ENCODE assay signal across 22 mouse cellular contexts in the genomic region with DNA sequence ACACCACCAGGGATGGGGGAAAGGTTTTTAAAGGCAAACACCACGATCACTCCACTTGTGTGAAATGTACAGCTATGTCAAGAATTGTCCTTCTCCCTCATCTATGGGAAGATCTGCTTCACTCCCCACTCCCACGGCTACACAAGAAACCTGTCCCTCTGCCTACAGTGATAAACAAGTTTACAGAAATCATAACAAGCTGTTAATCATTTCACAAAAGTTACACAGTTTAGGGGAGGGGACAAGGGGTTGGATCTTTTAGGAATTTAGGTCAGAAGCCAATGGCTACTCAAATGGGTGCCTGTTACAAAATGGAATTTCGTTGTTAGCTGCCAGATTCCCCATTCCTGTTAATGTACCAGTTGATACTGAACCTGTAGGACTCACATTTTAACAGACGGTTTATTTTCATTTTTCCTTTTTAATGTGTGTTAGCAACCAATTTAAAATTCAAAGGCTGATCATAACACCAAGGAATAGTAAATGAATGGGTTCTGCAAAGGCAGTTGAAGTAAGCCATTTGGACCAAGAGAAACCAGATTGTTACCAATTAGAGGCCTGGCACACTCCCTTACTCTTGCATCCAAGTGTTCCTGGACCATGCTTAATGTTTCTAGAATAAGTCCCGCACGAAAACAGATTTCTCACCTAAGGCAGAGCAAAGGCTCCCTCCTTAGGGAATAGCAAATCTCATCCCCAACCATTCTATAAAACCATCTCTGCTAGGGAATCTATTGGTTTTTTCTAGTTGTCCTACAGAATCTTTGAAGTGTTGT. TPM values are rescaled to one million over a fixed set of nuclear protein-coding genes. Genes with fewer than 3 reads are reported as not detected.
DNase-seq lines count a peak whose midpoint lies in the region; ATAC-seq and TF ChIP-seq lines count a peak whose summit lies in the region.
"Had no signal": no experiment of that assay in that cellular context is flagged by ENCODE, and none has a peak within 500 bp of the region (broad histone marks: within the 10 kb centered on the region; RNA-seq: fewer than 3 reads in every experiment).

No protein-coding gene starts in this region.

- no peaks in the 10 kb centered on the region for H3K27me3 ChIP-seq in kidney, embryonic 14.5 days (ENCODE audit: control insufficient read depth, insufficient read depth, low read length)
- H3K27me3 ChIP-seq: CH12.LX; embryonic facial prominence, embryonic 12.5 days; hindbrain, embryonic 15.5 days; lung, embryonic 15.5 days had no signal

- ATAC-seq in kidney, embryonic 14.5 days (ENCODE audit: low FRiP score, low TSS enrichment) = no peak
- ATAC-seq: Patski had no signal

- no peak overlapping the region for H3K4me3 ChIP-seq in kidney, embryonic 14.5 days (ENCODE audit: low read length)
- no peak overlapping the region for H3K4me3 ChIP-seq in layer of hippocampus, adult 2 months
- H3K4me3 ChIP-seq: embryonic facial prominence, embryonic 12.5 days; hindbrain, embryonic 15.5 days; limb, embryonic 10.5 days; lung, embryonic 15.5 days had no signal

- DNase-seq in kidney, adult 9 months = peak; percentile 92
- DNase-seq in brain, adult 2 months (ENCODE audit: low read depth, low spot score) = peak; percentile 85
- DNase-seq in cerebellum, adult 11-12 months = peak; percentile 29
- DNase-seq in layer of hippocampus, adult 2 months (ENCODE audit: low spot score in 2 of 2) = peak; percentile 27 to 61
- DNase-seq in left cerebral cortex, postnatal 36 days (ENCODE audit: low spot score in 2 of 2) = no peak
- DNase-seq in left cerebral cortex, adult 8-10 months (ENCODE audit: low spot score in 2 of 2) = no peak
- DNase-seq: adrenal gland, adult 2 months; right cerebral cortex, postnatal 25 days had no signal

- WGBS in kidney, embryonic 14.5 days = 86% methylated on average over 6 of the region's 6 CpGs

- no peak for TF ChIP-seq CTCF in layer of hippocampus, adult 2 months (conservative IDR thresholded peaks at IDR 0.05)

- H3K27ac ChIP-seq in kidney, embryonic 14.5 days (ENCODE audit: low read depth, low read length) = no peak overlapping the region
- no peak overlapping the region for H3K27ac ChIP-seq in layer of hippocampus, adult 2 months
- H3K27ac ChIP-seq: embryonic facial prominence, embryonic 12.5 days; hindbrain, embryonic 15.5 days; limb, embryonic 10.5 days; lung, embryonic 15.5 days had no signal

- peaks cover 6% of the 10 kb centered on the region; the same call in 1 of the 2 replicates for H3K4me1 ChIP-seq in kidney, embryonic 14.5 days (ENCODE audit: control insufficient read depth, insufficient read depth, low read length)
- H3K4me1 ChIP-seq: embryonic facial prominence, embryonic 12.5 days; hindbrain, embryonic 15.5 days; lung, embryonic 15.5 days had no signal

- intact Hi-C loops in left cerebral cortex, postnatal 36 days (cut with DNase I) = no loop called here

- no peak overlapping the region for H3K4me2 ChIP-seq in kidney, embryonic 14.5 days (replicated peaks; ENCODE audit: low read depth, low read length)
- H3K4me2 ChIP-seq: embryonic facial prominence, embryonic 12.5 days; hindbrain, embryonic 15.5 days; lung, embryonic 15.5 days had no signal

- H3K36me3 ChIP-seq in kidney, embryonic 14.5 days (ENCODE audit: control insufficient read depth, insufficient read depth, low read length) = no peaks in the 10 kb centered on the region
- H3K36me3 ChIP-seq: embryonic facial prominence, embryonic 12.5 days; hindbrain, embryonic 15.5 days; limb, embryonic 10.5 days; lung, embryonic 15.5 days had no signal

- no peak overlapping the region for H3K9ac ChIP-seq in kidney, embryonic 14.5 days (ENCODE audit: low read depth, low read length)
- H3K9ac ChIP-seq: embryonic facial prominence, embryonic 12.5 days; hindbrain, embryonic 15.5 days; lung, embryonic 15.5 days had no signal

- no peaks in the 10 kb centered on the region for H3K9me3 ChIP-seq in kidney, embryonic 14.5 days (ENCODE audit: control insufficient read depth, low read length)
- H3K9me3 ChIP-seq: embryonic facial prominence, embryonic 12.5 days; hindbrain, embryonic 15.5 days; limb, embryonic 10.5 days; lung, embryonic 15.5 days had no signal

RNA-seq across cellular contexts. Expression of a gene that starts 8.9 kb away (rescaled TPM):
- not detected in 2 replicates for polyA plus RNA-seq in kidney, embryonic 14.5 days (2014; fragmentation: Nextera tagmentation; extraction: Ambion mirVana)
- total RNA-seq in layer of hippocampus, adult 2 months (2021) = not detected
- total RNA-seq in left cerebral cortex, postnatal 36 days (2021) = not detected
- total RNA-seq in left cerebral cortex, adult 8-10 months (2022) = under 1 TPM in 1 of 4 experiments, not detected in 3; 0.09 TPM
- total RNA-seq: granulocyte monocyte progenitor cell, adult 5-6 weeks; megakaryocyte, adult 5-6 weeks had no signal
- polyA plus RNA-seq: embryonic facial prominence, embryonic 12.5 days; hindbrain, embryonic 15.5 days; limb, embryonic 10.5 days; lung, embryonic 15.5 days; Patski; stomach, embryonic 14.5 days had no signal

RNA-seq across cellular contexts. Expression of a gene that starts 30.1 kb away (rescaled TPM):
- not detected in 2 replicates for polyA plus RNA-seq in kidney, embryonic 14.5 days (2014; fragmentation: Nextera tagmentation; extraction: Ambion mirVana)
- total RNA-seq in layer of hippocampus, adult 2 months (2021) = under 1 TPM in 1 of 2 experiments, not detected in 1; 0.59 TPM
- total RNA-seq in left cerebral cortex, postnatal 36 days (2021) = under 1 TPM in 1 of 2 experiments, not detected in 1; 0.93 TPM
- total RNA-seq in left cerebral cortex, adult 8-10 months (2022) = under 1 TPM in 1 of 4 experiments, not detected in 3; 0.88 TPM
- total RNA-seq: granulocyte monocyte progenitor cell, adult 5-6 weeks; megakaryocyte, adult 5-6 weeks had no signal
- polyA plus RNA-seq: embryonic facial prominence, embryonic 12.5 days; lung, embryonic 15.5 days; Patski; stomach, embryonic 14.5 days had no signal

RNA-seq across cellular contexts. Expression of a gene that starts 34.6 kb away (rescaled TPM):
- not detected in 2 replicates for polyA plus RNA-seq in kidney, embryonic 14.5 days (2014; fragmentation: Nextera tagmentation; extraction: Ambion mirVana)
- not detected for total RNA-seq in layer of hippocampus, adult 2 months (2021)
- not detected for total RNA-seq in left cerebral cortex, postnatal 36 days (2021)
- not detected for total RNA-seq in left cerebral cortex, adult 8-10 months (2022)
- total RNA-seq: granulocyte monocyte progenitor cell, adult 5-6 weeks; megakaryocyte, adult 5-6 weeks; neutrophil, adult 5-6 weeks had no signal
- polyA plus RNA-seq: adrenal gland, adult 2 months; embryonic facial prominence, embryonic 12.5 days; heart, embryonic 16.5 days; hindbrain, embryonic 15.5 days; limb, embryonic 10.5 days; lung, embryonic 15.5 days had no signal

RNA-seq across cellular contexts. Expression of a gene that starts 51.9 kb away (rescaled TPM):
- not detected in 2 replicates for polyA plus RNA-seq in kidney, embryonic 14.5 days (2014; fragmentation: Nextera tagmentation; extraction: Ambion mirVana)
- not detected for total RNA-seq in layer of hippocampus, adult 2 months (2021)
- not detected for total RNA-seq in left cerebral cortex, postnatal 36 days (2021)
- total RNA-seq in left cerebral cortex, adult 8-10 months (2022) = not detected
- total RNA-seq: adrenal gland, adult 2 months; CH12.LX; granulocyte monocyte progenitor cell, adult 5-6 weeks; megakaryocyte, adult 5-6 weeks; neutrophil, adult 5-6 weeks had no signal
- polyA plus RNA-seq: adrenal gland, adult 2 months; embryonic facial prominence, embryonic 12.5 days; frontal cortex, adult 2 months; heart, embryonic 16.5 days; hindbrain, embryonic 15.5 days; limb, embryonic 10.5 days; lung, embryonic 15.5 days; stomach, embryonic 14.5 days; urinary bladder, adult 2 months had no signal

Comparison
In these comparisons a context has a peak if more than half of its experiments do, and no peak if none do; other contexts are left out.
1. DNase-seq: peak in kidney, adult 9 months (single experiment), brain, adult 2 months (single experiment), cerebellum, adult 11-12 months (single experiment) and layer of hippocampus, adult 2 months (2 of 2); none in left cerebral cortex, postnatal 36 days (0 of 2) and left cerebral cortex, adult 8-10 months (0 of 2).